Mouse (Mus musculus): ENCODE results near the gene Ints6. TPM values are rescaled to one million over a fixed set of nuclear protein-coding genes. Genes with fewer than 3 reads are reported as not detected.

Ints6 gene
- total RNA-seq (2021) (10 to 100 TPM; 42.6 to 60.3 TPM), polyA plus RNA-seq (2012; rRNA removed) (13.5 and 16.2 TPM in 2 replicates)
- long read RNA-seq, partial matches to known transcripts, result 6 of 31 reads
- long read RNA-seq, other reads (novel, unspliced or antisense), result 25 of 31 reads

GRCm38 (mm10) chr14:62761036-62761881 lies at the start of gene Ints6:
TSS of gene Ints6 (minus strand) at chr14:62761169.
- peak; percentile 99 for DNase-seq

DNA sequence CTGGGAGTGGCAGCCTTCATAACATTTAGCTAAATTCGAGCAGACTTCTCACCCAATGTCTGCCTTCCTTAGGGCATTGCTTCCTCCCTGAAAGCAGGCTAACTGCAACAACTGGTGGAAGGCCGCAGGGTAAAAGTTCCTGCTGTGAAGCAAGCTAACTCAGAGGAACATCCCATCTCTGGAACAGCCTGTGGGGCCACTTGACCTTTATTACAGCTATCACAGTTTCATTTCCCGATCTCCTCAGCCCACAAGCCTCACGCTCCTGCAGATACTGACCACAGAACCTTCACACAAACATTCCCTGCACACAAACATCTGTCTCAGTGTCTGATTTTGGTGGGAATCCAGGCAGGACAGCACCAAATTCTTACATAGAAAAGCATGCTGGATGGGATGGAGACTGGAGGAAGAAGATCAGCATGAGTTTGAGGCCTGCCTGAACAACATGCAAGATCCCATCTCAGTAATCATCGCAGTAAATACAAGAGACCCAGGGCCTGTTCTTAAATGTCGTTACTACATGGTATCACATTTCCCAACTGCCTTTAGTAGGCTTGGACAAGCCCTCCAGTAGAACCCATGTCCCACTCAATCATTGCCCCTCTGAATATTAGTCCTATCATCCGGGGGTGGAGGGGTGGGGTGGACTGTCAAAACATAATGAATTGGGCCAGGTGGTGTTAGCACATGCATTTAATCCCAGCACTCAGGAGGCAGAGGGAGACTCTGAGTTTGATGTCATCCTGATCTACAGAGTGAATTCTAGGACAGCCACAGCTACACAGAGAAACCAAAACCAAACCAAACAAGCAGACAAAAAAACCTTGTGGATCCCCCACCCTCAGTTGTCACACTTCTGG lies 47.9 kb upstream of the Ints6 start:
- peak; percentile 10 for DNase-seq

DNA sequence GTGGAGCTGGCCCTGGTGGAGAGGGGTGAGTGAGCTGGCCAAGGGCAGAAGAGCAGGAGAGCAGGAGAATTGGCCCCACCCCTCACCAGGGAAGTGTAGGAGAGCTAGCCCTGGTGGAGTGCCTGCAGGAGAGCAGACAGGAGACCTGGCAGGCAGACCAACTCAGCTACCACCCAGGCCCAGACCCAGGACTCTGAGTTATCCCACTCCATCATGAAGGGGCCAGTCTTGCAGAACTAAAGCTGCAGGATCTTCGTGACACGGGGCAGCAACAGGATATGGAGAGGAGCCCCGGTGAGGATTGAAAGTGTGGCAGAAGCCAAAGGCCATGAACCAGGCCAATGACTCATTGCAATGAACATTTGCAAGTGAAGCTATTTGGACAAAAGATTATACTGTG lies 46.0 kb upstream of the Ints6 start:
- DNase-seq, result peak; percentile 84

DNA sequence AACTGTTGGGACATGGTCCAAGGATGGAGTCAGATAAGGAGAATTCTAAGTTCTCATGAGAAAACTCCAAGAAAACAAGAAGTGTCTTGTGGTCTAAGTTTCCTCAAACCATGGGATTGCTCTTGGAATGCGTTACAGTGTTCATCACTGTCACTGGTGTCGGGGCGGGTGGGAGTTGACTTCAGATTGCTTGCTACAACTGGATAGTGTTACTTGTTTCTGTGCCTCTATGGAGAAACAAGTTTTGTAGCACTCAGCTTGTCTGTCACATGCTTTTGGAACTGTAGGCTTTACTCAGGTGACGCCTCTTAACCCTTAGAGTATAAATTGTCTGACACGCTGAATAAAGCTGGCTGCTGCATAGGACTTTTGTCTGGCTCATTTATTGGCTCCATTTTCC lies 42.2 kb upstream of the Ints6 start:
- no peak for DNase-seq

DNA sequence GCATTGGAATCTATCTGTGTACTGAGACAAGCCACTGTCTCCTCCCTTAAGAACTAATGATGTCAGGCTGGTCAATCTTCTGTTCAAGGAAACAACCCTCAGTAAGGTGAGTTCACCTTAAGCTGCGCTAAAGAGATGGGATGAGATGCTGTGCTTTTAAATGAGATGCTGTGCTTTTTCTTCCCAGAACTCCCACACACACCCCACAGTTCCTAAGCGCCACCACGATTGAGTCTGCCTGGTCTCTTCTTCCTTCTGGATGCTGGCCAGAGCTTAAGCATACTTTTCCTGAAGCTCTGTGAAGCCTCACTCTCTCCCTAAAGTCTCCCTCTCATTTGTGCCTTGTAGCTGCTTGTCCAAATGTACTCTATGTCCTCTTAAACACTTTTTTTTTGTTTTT lies 39.8 kb upstream of the Ints6 start:
- no peak for DNase-seq

DNA sequence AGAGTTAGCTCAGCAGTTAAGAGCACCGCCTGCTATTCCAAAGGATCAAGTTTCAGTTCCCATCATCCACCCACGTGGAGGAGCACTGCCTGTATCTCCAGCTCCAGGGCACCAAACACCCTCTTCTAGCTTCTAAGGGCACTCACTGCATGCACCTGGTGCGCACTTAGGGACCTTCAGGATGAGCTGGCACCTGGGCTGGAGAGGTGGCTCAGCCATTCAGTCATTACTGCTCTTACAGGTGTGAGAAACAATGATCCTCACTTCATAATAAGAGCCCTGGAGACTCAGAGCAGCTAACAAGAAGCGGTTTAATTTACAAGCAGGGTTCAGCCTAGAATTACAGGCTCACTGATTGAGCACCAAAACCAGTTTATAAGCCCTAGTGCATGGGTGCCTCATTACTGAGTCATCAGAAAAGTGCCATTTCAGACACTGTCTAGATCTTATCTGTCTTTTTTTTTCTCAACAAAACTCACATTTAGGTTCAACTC lies 37.7 kb upstream of the Ints6 start:
- DNase-seq, result no peak

DNA sequence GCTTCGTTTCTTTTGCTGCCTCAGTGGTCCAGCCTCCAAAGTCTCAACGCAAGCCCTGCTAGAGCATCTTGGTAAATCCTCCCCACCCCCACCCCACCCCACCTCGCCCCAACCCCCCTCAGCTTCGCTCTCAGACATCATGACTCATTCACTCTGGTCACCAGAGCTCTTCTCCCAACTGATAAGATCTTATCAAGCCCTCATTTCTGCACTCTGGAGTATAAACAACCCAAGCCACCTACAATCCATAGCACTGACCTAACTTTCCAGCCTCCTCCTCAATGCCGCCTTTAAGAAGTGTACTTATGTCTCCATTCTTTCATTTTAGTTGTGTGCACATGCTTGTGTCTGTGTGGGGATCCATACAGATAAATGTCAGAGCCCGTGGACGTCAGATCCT lies 34.8 kb upstream of the Ints6 start:
- no peak for DNase-seq

DNA sequence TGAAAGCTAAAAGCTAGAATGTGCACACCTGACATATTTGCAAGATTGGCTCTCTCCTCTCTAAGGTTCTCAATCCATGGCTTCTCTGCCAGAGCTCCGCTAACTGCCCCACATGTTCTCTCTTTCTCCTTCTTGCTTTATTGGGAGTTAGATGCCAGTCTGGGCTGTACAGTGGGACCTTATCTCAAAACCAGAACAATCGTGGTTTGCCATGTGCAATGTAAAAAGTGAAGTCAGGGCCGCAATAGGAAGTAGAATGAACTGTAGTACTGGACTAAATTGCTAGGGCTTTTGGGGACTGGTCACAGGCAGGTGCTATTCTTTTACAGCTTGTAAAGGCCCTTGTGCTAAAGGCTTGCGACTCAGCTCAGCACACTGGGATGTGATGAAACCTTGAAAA lies 28.3 kb upstream of the Ints6 start:
- no peak for DNase-seq

DNA sequence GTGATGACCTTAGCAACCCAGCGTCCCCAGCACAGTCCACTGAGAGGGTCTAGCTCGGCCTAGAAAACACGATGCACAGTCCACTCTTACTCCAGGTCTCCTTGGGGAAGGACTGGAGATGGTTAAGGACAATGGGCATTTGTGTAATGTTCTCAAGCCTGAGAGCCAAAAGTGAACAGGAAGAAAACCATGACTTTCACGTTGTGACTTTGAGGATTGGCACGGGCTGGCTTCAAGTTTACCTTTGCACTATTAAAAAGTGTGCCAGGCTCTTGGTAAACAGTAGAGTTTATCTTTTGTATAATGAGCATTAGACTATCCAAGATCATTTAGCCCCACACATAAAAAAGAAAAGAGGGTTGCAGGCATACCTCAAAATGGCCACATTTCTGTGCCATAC lies 22.0 kb upstream of the Ints6 start:
- DNase-seq, result no peak

GRCm38 (mm10) chr14:62780520-62781316 lies 19.7 kb upstream of the Ints6 start:
- no peak for DNase-seq

DNA sequence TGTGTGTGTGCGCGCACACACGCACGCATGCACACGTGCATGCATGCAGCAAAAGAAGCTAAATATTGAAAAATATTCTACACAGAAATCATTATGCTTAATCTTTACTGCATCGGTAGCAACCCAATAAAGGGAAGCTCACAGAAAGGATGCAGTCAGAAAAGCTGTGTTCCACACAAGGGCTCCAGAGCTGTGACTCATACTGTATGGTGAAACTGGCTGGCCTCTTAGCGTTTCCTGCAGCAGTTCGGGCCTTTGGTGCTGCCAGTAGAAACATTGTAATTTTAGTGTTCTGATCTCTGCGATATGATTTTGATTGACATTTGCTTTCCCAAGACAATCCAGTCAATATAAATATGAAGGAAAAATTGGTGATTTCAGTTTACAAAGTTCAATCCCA lies 17.1 kb upstream of the Ints6 start:
- no peak for DNase-seq

DNA sequence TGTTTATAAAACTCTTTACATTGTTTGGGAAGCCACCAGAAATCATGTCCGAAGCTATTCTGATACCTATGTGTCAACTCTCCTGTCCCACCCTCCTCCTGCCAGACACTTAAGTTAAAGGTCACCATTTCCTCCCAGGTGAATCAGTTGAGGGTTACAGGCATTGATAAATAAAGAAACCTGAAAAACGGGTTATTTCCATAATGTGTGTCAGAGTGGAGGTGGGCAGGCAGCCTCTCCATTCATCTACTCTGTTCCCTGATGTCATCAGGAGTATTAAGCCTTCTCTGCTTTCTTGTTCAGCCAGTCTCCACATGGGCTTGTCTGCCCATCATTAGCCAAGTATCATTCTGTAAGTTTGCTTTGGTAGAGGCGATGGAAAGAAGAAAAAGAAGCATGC lies 14.1 kb upstream of the Ints6 start:
- DNase-seq, result no peak

- no peak for DNase-seq
Measured at GRCm38 (mm10) chr14:62774246-62774645, 13.3 kb upstream of the Ints6 start.

- no peak for DNase-seq
Measured at GRCm38 (mm10) chr14:62773766-62774165, 12.8 kb upstream of the Ints6 start.

- no peak for DNase-seq
Measured at GRCm38 (mm10) chr14:62765398-62765797, 4.4 kb upstream of the Ints6 start.

- DNase-seq, result no peak
Measured at GRCm38 (mm10) chr14:62764371-62764770, 3.4 kb upstream of the Ints6 start.

- DNase-seq, result no peak
Measured at GRCm38 (mm10) chr14:62761943-62762342, 974 bp upstream of the Ints6 start.

GRCm38 (mm10) chr14:62760321-62761035 lies 491 bp downstream of the Ints6 start:
- peak; percentile 83 for DNase-seq

DNA sequence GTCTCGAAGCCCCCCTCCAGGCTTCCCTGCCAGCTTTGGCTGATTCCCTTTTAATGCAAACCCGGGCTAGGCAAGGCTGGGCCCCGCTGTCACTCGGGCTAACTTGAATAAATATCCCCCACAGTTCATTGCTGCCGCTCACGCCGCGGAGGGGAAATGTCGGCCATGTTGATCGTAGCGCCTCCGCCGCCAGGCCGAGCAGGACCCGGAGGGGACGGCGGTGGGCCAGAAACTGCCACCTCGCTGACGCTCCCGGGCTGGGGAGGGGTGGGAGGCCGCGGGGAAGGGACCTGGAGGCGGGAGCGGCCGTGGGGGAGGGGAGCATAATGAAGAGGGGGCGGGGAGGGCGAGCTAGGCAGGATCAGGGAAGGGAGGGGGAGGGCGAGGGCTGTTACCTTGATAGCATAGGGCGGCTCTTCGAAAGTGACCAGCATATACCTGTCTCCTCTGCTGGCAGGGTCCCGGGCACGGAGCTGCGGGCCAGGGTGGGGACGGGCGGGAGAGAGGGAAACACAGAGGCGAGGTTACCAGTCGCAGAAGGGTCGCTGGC lies 1.1 kb downstream of the Ints6 start:
- peak; percentile 86 for DNase-seq

- no peak for DNase-seq
Measured at GRCm38 (mm10) chr14:62758714-62759113, 2.3 kb downstream of the Ints6 start.

GRCm38 (mm10) chr14:62755095-62755640 lies 5.8 kb downstream of the Ints6 start:
- no peak for DNase-seq

All from adrenal gland, adult 2 months (tissue).